Mouse (Mus musculus): ENCODE measurements around the gene Krtap5-2.
"Not testable (repeated sequence)": the region's sequence is repeated elsewhere in the genome, so short reads cannot be mapped to it uniquely, and the experiment has no call there.

The Krtap5-2 gene

DNA sequence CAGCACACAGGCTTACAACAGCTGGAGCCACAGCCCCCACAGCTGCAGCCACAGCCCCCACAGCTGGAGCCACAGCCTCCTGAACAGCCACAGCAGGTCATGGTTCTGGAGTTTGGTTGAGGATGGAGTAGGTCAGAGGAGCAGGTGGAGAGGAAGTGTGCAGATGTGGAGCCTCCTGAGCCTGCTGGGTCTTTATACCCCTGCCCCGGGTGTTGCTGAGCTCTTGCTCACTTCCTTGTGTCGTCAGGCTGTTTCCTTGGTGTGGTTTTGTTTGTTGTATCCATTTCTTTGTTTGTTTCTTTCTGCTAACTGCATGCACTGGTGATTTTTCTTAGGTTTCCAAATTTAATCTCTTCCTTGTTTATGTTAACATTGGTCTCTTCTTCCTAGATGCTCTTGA lies 39.9 kb downstream of the Krtap5-2 start, which contains the start of gene Gm39115:
Gm39115 (minus strand) TSS at position 101 of the 400 bp plus-strand sequence.
- not testable (repeated sequence) for DNase-seq (ENCODE audit: low spot score)

- DNase-seq (ENCODE audit: low spot score), result peak; percentile 28
Measured at GRCm38 (mm10) chr7:142134206-142134995, 41.4 kb downstream of the Krtap5-2 start.

DNA sequence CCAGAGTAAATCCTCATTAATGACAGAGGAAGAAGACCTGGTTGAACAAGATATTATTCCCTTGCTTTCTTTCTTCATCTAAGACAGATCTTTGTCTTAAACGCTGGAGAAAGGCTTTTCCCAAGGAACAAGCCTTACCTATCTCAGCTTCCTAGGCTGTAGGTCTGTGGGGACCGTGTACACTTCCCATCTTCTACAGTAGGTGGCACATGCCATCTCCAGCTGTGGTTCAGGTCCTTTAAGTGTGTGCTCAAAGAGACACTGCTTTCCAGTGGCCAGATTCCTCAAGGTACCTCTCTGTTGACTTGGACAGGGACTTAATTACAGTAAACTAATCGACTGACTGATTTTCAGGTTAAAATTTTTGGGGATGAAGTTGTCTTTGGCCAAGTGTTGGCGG lies 47.0 kb downstream of the Krtap5-2 start:
- DNase-seq (ENCODE audit: low spot score), result no peak

Measured in embryo, embryonic 10 days (tissue).